Mouse (Mus musculus) adrenal gland, postnatal 14 days (tissue): ENCODE measurements at regions not wholly inside any gene's neighbourhood (a gene's known extent, or its start where the extent isn't known, plus 50 kb on each side); places are given as distances from the start of the nearest gene placed in this dataset.

ENCODE experiments used
- DNase-seq: peaks from one replicate; pipeline ENCODE4 v3.0.0; 2021; ENCODE audit warnings: mixed read lengths

DNA sequence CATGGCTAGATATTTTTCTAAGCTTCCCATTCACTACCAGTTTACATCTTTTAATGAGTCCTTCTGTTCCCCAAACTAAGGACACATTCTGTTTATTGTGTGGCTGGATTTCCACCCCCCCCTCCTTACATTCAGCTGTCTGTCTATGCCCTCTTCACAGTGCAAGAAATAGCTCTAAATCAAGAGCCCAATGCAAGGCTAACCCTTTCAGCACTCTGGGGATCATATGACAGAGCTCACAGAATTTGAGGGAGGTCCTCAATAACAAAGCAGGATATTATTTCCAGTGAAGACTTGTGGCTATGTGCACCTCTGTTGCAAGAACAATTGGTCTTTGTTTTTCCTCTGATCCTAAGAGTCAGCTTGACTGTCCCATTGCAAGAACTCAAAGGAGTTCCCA lies 874.1 kb upstream of the Gje1 start:
- no peak for DNase-seq

DNA sequence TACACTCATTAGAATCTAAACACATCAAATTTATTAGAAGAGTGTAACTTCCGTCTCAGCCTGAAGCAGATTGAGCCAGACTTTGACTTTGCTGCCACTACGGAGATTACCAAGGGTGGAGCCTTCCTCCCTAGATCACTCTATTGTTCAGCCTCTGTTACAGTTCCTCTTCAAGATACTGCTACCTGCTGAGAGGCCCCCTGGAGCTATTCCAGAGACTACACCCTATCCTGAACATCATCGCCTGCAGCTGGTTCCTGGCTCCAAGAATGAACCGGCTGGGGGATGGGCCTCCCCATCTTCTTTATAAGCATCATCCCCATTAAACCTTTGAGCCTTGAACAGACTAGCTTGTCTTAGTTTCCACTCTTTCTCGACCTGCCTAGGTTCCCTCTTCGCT lies 868.1 kb upstream of the Gje1 start:
- no peak for DNase-seq

DNA sequence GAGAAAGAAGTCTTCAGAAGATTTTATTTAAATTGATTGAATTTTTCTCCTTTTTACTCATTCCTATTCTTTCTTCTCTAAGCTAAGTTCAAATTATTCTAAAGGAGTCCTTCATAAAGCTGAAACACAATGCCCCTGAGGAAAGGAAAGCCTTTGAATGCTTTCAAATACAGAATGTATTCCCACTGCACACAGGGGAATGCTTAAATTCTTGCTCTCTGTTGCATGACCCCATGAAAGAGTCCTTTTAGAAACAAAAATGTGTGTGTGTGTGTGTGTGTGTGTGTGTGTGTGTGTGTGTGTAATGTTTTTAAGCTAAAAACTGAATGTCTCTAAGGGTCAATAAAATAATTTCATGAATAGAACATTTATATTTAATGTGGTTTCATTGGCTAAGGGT lies 846.1 kb upstream of the Gje1 start:
- no peak for DNase-seq

DNA sequence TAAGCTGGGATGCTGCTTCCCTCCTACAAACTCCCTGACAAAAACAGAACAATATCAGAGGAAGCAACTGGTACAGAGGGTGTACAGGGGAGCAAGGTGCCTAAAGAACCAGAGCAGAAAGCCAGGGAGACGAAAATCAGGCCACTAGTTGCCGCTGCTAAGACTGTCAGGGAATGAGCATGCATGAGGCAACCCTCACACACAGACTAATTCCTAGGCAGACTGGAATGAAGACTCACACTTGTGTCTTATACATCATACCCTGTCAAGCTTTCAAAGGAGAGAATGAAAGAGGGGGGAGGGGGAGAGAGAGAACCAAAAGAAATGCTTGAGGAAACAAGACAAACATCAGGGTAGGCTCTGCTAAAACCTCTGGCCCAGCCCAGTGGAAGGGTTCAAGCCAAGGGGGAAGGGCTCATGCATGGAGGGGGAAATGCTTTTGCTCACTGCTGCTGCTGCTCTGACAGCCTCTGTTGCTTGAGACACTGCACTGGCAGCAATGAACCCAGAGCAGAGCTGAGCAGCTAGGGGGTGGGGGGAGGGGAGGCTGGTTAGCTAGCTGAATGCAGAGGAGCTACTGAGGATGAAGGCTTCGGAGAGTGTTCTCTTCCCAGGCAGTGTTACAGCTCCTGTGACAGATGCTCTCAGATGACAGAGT lies 835.5 kb upstream of the Gje1 start:
- DNase-seq: no peak

DNA sequence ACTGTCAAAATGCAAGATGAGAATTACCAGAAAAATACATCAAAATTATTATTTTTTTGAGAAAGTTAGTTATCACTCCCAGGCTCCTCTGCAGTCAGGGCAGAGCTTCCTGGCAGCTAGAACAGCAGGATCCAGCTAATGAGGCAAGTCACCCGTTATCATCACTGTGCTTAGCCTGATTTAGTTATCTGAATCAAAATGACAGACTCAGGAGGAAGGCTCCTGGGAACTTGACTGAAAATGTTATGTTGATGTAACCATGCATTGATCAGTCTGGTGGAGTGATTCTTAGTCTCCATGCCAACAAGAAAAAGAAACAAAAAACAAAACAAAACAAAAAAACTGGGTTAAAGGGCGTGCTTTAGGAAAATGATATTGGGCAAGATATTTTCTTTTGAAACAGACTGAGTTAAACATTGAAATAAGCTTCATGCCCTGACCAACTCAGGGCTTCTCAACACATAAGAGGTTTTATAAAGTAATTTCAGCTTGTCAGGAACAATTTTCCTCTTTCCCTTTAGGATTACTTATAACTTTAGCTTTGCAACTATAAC lies 823.9 kb upstream of the Gje1 start:
- no peak for DNase-seq

DNA sequence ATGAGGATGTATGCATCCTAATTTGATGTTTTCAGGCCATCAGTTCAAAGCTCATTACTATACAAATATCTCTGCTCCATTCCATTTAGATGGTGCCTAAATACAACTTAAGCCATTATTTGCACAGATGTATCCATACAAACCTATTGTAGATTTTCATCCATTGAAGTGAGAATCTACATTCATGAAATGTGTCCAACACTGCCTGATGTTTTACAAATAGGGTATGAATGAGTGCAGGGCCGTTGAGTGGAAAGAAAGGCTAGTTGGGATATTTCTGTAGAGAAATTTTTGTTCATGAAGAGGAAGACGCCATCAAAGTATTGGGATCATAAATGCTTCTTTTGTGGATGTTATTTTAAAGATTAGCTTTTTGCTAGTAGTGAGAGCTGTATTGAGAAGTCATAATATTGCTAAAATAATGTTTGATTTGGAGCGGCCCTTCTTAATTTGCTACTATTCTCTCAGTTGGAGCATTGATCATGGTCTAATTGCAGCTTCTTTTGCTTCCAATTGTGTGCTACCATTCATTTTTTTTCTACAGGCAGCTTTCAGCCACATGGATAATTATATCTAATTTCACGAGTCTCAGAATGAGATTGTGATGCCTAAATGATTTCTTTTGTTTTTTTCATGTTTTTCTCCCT lies 822.9 kb upstream of the Gje1 start:
- no peak for DNase-seq

DNA sequence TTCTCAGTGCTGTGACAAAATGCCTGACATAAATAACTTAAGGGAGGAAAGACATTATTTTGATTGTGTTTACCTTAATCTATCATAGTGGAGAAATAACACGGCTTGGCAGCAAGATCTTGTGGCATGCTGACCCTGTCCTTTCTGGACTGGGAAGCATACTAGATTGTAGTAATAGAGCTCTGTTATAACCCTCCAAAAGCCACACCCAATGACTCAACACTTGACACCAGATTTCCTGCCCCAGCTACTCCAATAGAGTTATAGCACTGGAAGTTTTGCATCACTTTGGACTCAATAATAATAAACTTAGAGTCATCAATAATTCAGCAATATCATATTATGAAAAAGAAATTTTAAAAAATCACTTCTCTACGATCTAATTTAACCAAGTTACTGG lies 818.0 kb upstream of the Gje1 start:
- DNase-seq: no peak

DNA sequence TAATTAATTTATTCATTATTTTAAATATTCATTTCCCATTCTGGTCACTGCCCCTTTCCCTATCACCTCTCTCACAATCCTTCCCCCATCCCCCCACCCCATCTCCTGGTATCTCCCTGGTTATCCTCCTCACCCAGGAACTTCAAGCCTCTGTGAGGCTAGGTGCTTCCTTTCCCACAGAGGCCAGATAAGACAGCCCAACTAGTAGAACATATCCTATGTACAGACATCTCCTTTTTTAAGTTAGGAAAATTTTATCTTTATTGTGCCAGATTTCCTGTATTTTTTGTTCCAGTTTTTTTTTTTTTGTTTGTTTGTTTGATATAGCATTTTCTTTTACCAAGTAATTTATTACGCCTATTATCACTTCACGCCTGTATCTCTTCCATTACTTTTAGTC lies 769.4 kb upstream of the Gje1 start:
- DNase-seq: no peak

DNA sequence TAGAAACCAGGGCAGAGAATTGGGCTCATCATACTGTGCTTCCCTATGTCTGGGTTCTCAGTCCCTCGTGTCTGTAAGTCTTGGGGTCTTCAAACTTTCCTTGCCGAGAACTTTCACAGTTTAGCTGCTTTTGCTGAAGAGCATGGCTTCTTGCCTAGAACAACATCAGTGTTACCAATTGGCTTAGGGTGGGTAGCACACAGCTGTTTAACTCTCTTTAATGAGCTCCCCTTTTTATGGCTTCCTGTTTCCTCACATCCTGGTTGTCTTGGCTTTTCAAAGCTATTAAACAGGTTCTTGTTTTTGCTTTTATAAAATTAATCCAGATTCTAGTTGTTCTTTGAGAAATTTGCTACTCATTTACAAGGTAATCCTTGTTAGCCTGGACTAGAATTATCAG lies 725.3 kb upstream of the Gje1 start:
- DNase-seq: no peak

DNA sequence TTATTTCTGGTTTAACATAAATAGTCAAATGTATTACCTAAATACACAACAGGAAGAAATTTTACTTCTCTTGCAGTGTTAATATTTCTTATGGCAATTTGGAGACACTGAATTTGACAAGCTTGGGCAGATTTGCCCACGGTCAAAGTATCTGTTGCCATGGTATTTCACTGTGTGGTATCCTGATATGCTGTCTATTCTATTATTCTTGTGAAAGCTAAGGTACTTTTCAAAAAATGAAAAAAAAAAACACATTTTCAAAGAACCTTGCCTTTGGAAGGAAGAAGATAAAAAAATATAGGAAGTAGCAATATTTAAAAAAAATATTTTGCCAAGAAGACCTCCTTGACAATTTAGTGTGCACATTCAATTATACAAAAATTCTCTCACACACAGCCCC lies 723.2 kb upstream of the Gje1 start:
- DNase-seq: no peak

DNA sequence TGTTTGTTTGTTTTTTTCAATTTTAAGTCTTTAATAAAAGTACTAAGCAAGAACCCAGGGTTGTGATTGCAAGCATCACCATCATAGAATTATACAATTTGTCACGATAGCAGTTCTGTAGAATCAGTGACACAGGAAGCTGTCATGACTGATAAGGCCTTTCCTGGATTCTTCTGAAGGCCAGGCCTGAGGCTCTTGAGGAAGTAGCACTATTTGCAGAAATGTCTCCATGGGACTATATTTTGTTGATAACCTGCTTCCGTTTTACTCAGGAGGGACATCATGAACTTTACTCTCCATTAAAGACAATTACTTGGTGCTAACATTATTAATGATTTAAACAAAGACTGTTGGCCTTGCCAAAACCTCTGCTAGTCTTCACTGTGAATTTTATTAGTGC lies 708.7 kb upstream of the Gje1 start:
- no peak for DNase-seq

DNA sequence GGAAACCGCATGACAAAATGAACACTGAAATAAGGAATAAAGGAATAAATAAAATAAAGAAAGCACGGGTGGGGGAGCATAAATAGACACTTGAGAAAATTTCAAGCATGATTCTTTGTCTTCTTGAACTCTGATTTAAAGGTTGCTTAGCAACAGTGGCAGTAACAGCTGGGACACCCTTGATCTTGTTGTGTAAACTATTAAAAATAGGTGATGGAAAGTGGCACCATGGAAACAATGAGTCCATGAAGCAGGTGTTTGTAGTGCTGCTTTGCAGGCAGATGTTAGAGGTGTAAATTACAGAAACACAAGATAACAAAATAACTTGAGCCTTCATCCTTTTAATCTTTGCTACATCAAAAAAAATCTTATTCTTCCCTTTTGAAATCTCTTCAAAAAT lies 688.2 kb upstream of the Gje1 start:
- no peak for DNase-seq

DNA sequence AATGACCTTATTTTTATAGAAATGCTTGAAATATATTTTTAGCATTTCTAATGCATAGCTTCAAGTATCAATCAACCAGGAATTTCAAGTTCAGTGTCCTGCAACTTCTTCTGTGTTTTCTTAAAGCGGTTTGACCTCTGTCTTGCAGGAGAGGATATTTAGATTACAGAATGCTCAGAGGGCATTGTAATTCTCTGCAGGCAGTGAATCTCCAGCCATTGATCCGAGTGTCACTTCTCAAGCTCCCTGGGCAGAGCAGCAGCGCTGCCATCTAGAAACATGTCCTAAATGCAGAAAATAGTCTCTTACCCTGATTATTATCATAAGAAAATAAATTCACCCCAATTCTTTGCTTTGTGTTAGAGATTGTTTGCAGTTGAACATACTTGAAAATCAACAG lies 687.7 kb upstream of the Gje1 start:
- DNase-seq: no peak

DNA sequence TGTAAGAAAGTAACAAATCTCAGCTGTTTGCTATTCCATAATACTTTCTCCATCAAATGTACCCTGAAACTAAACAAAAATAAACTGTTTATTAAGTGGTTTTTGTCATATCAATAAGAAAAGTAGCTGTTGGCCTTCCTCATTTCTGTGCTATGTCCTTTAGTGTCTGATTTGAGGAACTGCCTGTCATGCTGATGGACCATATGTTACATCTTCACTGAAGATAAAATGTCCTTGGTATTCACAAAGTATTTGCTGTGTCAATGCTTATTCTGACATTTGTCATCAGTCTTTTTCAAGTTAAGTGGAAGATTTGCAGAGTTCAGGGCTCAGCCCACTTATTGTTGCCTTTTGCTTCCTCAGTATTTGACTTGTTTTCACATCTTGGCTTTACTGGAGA lies 682.0 kb upstream of the Gje1 start:
- DNase-seq: no peak

DNA sequence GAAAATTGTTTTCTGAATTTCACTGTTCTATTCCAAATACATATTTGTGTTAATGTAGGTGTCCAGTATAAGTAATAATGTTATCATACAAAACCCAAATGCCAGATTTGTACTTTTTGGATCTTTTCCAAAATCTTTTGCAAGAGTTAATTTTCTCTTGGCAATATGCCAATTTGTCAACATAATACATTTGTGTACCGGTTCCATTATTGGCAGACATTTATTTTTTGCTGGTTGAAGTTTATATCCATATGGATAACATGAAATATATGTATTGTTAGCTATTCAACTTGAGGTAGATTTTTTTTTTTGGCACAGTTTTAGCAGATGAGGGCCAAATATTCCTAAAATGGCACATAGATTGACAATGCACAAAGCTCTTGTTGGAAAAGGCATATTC lies 679.1 kb upstream of the Gje1 start:
- no peak for DNase-seq

DNA sequence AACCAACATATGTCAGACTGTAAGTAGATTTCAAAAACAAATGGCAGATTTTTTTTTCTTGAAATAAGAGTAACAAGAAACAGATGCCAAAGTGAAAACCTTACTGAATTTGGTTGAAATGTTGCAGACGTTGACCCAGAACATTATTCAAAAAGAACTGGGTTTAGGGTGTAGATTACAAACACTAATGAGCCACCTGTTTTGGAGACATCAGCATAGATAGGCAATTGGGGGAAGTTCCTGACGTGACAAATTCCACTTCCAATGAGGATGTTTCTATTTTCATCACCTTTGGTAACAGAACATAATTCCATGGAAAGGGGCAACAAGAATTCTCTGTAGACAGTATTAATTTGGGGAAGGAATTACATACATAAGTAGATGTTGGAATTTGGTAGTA lies 677.3 kb upstream of the Gje1 start:
- DNase-seq: no peak

DNA sequence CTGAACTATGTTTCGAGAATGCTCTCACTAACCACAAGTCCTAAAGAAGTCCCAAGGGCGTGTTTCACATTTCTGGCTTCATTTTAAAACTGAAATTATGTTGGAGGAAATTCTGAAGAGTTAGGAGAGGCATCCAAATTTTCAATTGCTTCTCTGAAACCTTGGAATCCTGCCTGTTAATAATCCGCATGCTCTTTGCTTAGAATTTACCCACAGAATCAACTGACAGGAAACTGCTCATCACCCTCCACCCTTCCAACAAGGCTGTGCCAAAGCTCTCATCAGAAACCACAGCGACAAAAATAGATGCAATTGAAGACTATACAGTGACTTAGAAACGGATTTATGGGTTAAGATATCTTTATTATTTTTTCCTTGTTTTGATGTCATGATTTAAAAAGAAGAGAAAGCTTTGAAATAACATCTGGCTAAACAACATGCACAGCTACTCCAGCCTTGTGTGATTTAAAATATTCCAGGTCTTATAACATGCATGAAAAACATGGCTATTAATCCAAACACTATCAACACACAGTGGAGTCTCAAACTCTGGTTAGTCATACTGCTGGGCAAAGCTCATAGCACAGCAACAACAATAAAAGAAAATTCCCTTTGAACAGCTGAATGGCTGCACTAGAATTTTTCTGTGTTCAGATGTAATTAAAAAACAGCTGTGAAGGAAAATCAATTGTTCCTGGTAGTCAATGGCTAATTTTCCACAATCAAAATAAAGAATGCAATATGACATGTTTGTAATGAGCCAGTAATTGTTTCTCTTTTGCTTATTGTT lies 674.2 kb upstream of the Gje1 start:
- DNase-seq: peak; percentile 3

DNA sequence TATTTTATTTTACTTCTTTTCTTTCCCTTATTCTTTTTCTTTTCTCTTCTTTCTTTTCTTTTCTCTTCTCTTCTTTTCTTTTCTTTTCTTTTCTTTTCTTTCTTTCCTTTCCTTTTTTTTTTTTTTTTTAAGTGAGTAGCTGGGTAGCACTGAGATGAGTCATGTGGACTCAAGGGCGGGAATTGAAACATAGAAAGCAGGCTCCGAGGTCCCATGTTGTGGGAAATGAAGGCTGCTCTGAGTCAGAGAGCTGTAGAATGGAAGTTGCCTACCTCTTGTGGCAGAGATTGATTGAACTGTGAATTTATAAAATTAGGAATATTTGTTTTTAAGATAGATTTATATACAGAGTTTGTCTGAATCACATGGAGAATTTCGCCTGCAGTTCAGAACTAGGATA lies 655.6 kb upstream of the Gje1 start:
- no peak for DNase-seq
